Mouse (Mus musculus) cerebellum, adult 2 months (tissue): ENCODE results near the gene Sapcd1.

ENCODE experiments used
- CTCF ChIP-seq: fragments of 200-500 bp; IDR thresholded peaks from 2 replicates; pipeline ENCODE4 v1.5.1; 2011; ENCODE audit warnings: low read depth, mild to moderate bottlenecking, control low read depth, low read length, moderate library complexity, borderline replicate concordance; ENCODE audit not compliant: insufficient read depth
- POLR2A ChIP-seq: fragments of 200-500 bp; IDR thresholded peaks from 2 replicates; pipeline ENCODE4 v1.6.1; 2011; ENCODE audit warnings: low read length, control low read depth, borderline replicate concordance; ENCODE audit not compliant: insufficient read depth

GRCm38 (mm10) chr17:34977000-34977399 lies 50.8 kb downstream of the Sapcd1 start:
- TF ChIP-seq POLR2A (no peak), CTCF (no peak)
